Mouse (Mus musculus): ENCODE results near the gene Fam172a. TPM values are rescaled to one million over a fixed set of nuclear protein-coding genes. Genes with fewer than 3 reads are reported as not detected.

The Fam172a gene
- total and polyA plus RNA-seq, 3 experiments = 3.0 to 9.4 (median 8.5) TPM

GRCm38 (mm10) chr13:78099746-78100530, 398.1 kb downstream of the Fam172a start:
- no peak for TF ChIP-seq POLR2A (IDR thresholded peaks at IDR 0.05; ENCODE audit: insufficient read depth, low read depth, low read length)
- TF ChIP-seq CTCF (IDR thresholded peaks at IDR 0.05) = no peak
- TF ChIP-seq EP300 (IDR thresholded peaks at IDR 0.05; ENCODE audit: insufficient read depth, low read depth, low read length) = no peak
- no peaks in the 10 kb centered on the region for H3K79me2 ChIP-seq (replicated peaks; ENCODE audit: control insufficient read depth, insufficient read depth, low read length)
- peaks cover 2% of the 10 kb centered on the region; the same call in 1 of the 2 replicates for H3K4me1 ChIP-seq (ENCODE audit: control insufficient read depth, insufficient read depth, low read length)
- intact Hi-C loops (cut with DNase I) = no loop called here
- no peak overlapping the region for H3K4me3 ChIP-seq
- 66% methylated on average over 3 of the region's 3 CpGs for WGBS
- no peaks in the 10 kb centered on the region for H3K36me3 ChIP-seq (ENCODE audit: control insufficient read depth, insufficient read depth, low read length)
- H3K27ac ChIP-seq = no peak overlapping the region
- no peak for DNase-seq
- no peaks in the 10 kb centered on the region for H3K27me3 ChIP-seq (ENCODE audit: control insufficient read depth, insufficient read depth, low read length)
- H3K9ac ChIP-seq (ENCODE audit: low read depth, low read length) = no peak overlapping the region

- 74% methylated on average over 3 of the region's 3 CpGs for WGBS
Observed at GRCm38 (mm10) chr13:78100664-78101063, 398.8 kb downstream of the Fam172a start.

GRCm38 (mm10) chr13:78102337-78102736, 400.5 kb downstream of the Fam172a start:
- Histone ChIP-seq H3K79me2 (replicated peaks; ENCODE audit: control insufficient read depth, insufficient read depth, low read length) (no peaks in the 10 kb centered on the region), H3K4me3 (no peak overlapping the region), H3K27me3 (ENCODE audit: control insufficient read depth, insufficient read depth, low read length) (no peaks in the 10 kb centered on the region), H3K4me1 (ENCODE audit: control insufficient read depth, insufficient read depth, low read length) (peaks cover 2% of the 10 kb centered on the region; the same call in 1 of the 2 replicates), H3K9ac (ENCODE audit: low read depth, low read length) (no peak overlapping the region), H3K36me3 (ENCODE audit: control insufficient read depth, insufficient read depth, low read length) (no peaks in the 10 kb centered on the region), H3K27ac (no peak overlapping the region)
- no peak for DNase-seq
- TF ChIP-seq EP300 (IDR thresholded peaks at IDR 0.05; ENCODE audit: insufficient read depth, low read depth, low read length) (no peak), POLR2A (IDR thresholded peaks at IDR 0.05; ENCODE audit: insufficient read depth, low read depth, low read length) (no peak), CTCF (IDR thresholded peaks at IDR 0.05) (no peak)
- WGBS = 63% methylated on average over 2 of the region's 2 CpGs
- intact Hi-C loops (cut with DNase I) = no loop called here

More at GRCm38 (mm10) chr13:78100664-78101063, 398.8 kb downstream of the Fam172a start:
- TF ChIP-seq POLR2A (IDR thresholded peaks at IDR 0.05; ENCODE audit: insufficient read depth, low read depth, low read length) = no peak
- TF ChIP-seq CTCF (IDR thresholded peaks at IDR 0.05) = no peak
- no peak for TF ChIP-seq EP300 (IDR thresholded peaks at IDR 0.05; ENCODE audit: insufficient read depth, low read depth, low read length)
- Histone ChIP-seq H3K27ac (no peak overlapping the region), H3K27me3 (ENCODE audit: control insufficient read depth, insufficient read depth, low read length) (no peaks in the 10 kb centered on the region), H3K4me3 (no peak overlapping the region), H3K36me3 (ENCODE audit: control insufficient read depth, insufficient read depth, low read length) (no peaks in the 10 kb centered on the region), H3K9ac (ENCODE audit: low read depth, low read length) (no peak overlapping the region), H3K79me2 (replicated peaks; ENCODE audit: control insufficient read depth, insufficient read depth, low read length) (no peaks in the 10 kb centered on the region), H3K4me1 (ENCODE audit: control insufficient read depth, insufficient read depth, low read length) (peaks cover 2% of the 10 kb centered on the region; the same call in 1 of the 2 replicates)
- DNase-seq = no peak
- intact Hi-C loops (cut with DNase I) = no loop called here

GRCm38 (mm10) chr13:78104851-78105250, 403.0 kb downstream of the Fam172a start:
- no peaks in the 10 kb centered on the region for H3K79me2 ChIP-seq (replicated peaks; ENCODE audit: control insufficient read depth, insufficient read depth, low read length)
- no peak for DNase-seq
- H3K27ac ChIP-seq = no peak overlapping the region
- H3K27me3 ChIP-seq (ENCODE audit: control insufficient read depth, insufficient read depth, low read length) = no peaks in the 10 kb centered on the region
- H3K4me3 ChIP-seq = no peak overlapping the region
- no peaks in the 10 kb centered on the region for H3K36me3 ChIP-seq (ENCODE audit: control insufficient read depth, insufficient read depth, low read length)
- peaks cover 2% of the 10 kb centered on the region; the same call in 1 of the 2 replicates for H3K4me1 ChIP-seq (ENCODE audit: control insufficient read depth, insufficient read depth, low read length)
- intact Hi-C loops (cut with DNase I) = no loop called here
- no peak overlapping the region for H3K9ac ChIP-seq (ENCODE audit: low read depth, low read length)
- no peak for TF ChIP-seq CTCF (IDR thresholded peaks at IDR 0.05)
- no peak for TF ChIP-seq EP300 (IDR thresholded peaks at IDR 0.05; ENCODE audit: insufficient read depth, low read depth, low read length)
- TF ChIP-seq POLR2A (IDR thresholded peaks at IDR 0.05; ENCODE audit: insufficient read depth, low read depth, low read length) = no peak
- 44% methylated on average over 3 of the region's 3 CpGs for WGBS

GRCm38 (mm10) chr13:78110648-78111047, 408.8 kb downstream of the Fam172a start:
- Histone ChIP-seq H3K4me1 (ENCODE audit: control insufficient read depth, insufficient read depth, low read length) (no peaks in the 10 kb centered on the region), H3K27ac (no peak overlapping the region), H3K79me2 (replicated peaks; ENCODE audit: control insufficient read depth, insufficient read depth, low read length) (no peaks in the 10 kb centered on the region), H3K36me3 (ENCODE audit: control insufficient read depth, insufficient read depth, low read length) (no peaks in the 10 kb centered on the region), H3K9ac (ENCODE audit: low read depth, low read length) (no peak overlapping the region), H3K27me3 (ENCODE audit: control insufficient read depth, insufficient read depth, low read length) (no peaks in the 10 kb centered on the region), H3K4me3 (no peak overlapping the region)
- intact Hi-C loops (cut with DNase I) = no loop called here
- no peak for TF ChIP-seq EP300 (IDR thresholded peaks at IDR 0.05; ENCODE audit: insufficient read depth, low read depth, low read length)
- TF ChIP-seq CTCF (IDR thresholded peaks at IDR 0.05) = no peak
- no peak for TF ChIP-seq POLR2A (IDR thresholded peaks at IDR 0.05; ENCODE audit: insufficient read depth, low read depth, low read length)
- no peak for DNase-seq
- 78% methylated on average over 4 of the region's 4 CpGs for WGBS

- 96% methylated on average over 4 of the region's 4 CpGs for WGBS
- intact Hi-C loops (cut with DNase I) = no loop called here
- Histone ChIP-seq H3K36me3 (ENCODE audit: control insufficient read depth, insufficient read depth, low read length) (no peaks in the 10 kb centered on the region), H3K79me2 (replicated peaks; ENCODE audit: control insufficient read depth, insufficient read depth, low read length) (no peaks in the 10 kb centered on the region), H3K27ac (no peak overlapping the region), H3K4me1 (ENCODE audit: control insufficient read depth, insufficient read depth, low read length) (no peaks in the 10 kb centered on the region), H3K4me3 (no peak overlapping the region), H3K27me3 (ENCODE audit: control insufficient read depth, insufficient read depth, low read length) (no peaks in the 10 kb centered on the region), H3K9ac (ENCODE audit: low read depth, low read length) (no peak overlapping the region)
- no peak for TF ChIP-seq EP300 (IDR thresholded peaks at IDR 0.05; ENCODE audit: insufficient read depth, low read depth, low read length)
- DNase-seq = no peak
Observed at GRCm38 (mm10) chr13:78113978-78114377, 412.1 kb downstream of the Fam172a start.

Measured in heart, adult 2 months (tissue).